Comparison of ENCODE assay signal across 10 mouse cellular contexts in genomic region chr10:80321014-80321669, GRCm38 (mm10). TPM values are rescaled to one million over a fixed set of nuclear protein-coding genes. Genes with fewer than 3 reads are reported as not detected.
A peak's percentile ranks its signal among the peaks of the same experiment; 100 is the strongest.
DNase-seq lines count a peak whose midpoint lies in the region; ATAC-seq and TF ChIP-seq lines count a peak whose summit lies in the region.
"Had no signal": no experiment of that assay in that cellular context is flagged by ENCODE, and none has a peak within 500 bp of the region (broad histone marks: within the 10 kb centered on the region; RNA-seq: fewer than 3 reads in every experiment).

No protein-coding gene starts in this region.

- 0 out of 2 replicates have a peak overlapping the region, but pooled peaks have one; percentile 19 for H3K27ac ChIP-seq in hindbrain, embryonic 10.5 days
- H3K27ac ChIP-seq in hindbrain, embryonic 14.5 days = no peak overlapping the region
- peak overlapping the region; percentile 19; the same call in 1 of the 2 replicates for H3K27ac ChIP-seq in limb, embryonic 10.5 days

- no peak for DNase-seq in hindbrain, embryonic 10.5 days (ENCODE audit: low spot score)
- no peak for DNase-seq in hindbrain, embryonic 14.5 days (ENCODE audit: low spot score)
- DNase-seq in A20 (ENCODE audit: low read depth, low spot score) = peak; percentile 60
- DNase-seq in limb, embryonic 10.5 days (ENCODE audit: low spot score) = no peak
- no peak for DNase-seq in B cell, adult 2 months
- no peak for DNase-seq in left cerebral cortex, postnatal 14 days (ENCODE audit: low spot score in 2 of 2)
- DNase-seq in lung, adult 18-20 months = no peak

- H3K4me1 ChIP-seq in hindbrain, embryonic 10.5 days (replicated peaks) = peaks cover 69% of the 10 kb centered on the region
- H3K4me1 ChIP-seq in hindbrain, embryonic 14.5 days (replicated peaks; ENCODE audit: control insufficient read depth, insufficient read depth, low read length) = peaks cover 15% of the 10 kb centered on the region
- peaks cover 84% of the 10 kb centered on the region for H3K4me1 ChIP-seq in E14TG2a.4 (replicated peaks; ENCODE audit: low read depth, low read length)
- H3K4me1 ChIP-seq in limb, embryonic 10.5 days = peaks cover 62% of the 10 kb centered on the region

- WGBS in hindbrain, embryonic 10.5 days = 79% methylated on average over 6 of the region's 6 CpGs
- 76% methylated on average over 6 of the region's 6 CpGs for whole genome bisulfite sequencing in hindbrain, embryonic 14.5 days
- WGBS in limb, embryonic 10.5 days = 73% methylated on average over 6 of the region's 6 CpGs

- H3K9ac ChIP-seq in hindbrain, embryonic 14.5 days = no peak overlapping the region

- ATAC-seq in hindbrain, embryonic 14.5 days (ENCODE audit: low FRiP score) = no peak
- ATAC-seq: Patski had no signal

- no peak for TF ChIP-seq CTCF in E14TG2a.4 (conservative IDR thresholded peaks at IDR 0.05; ENCODE audit: low read length)

- no peaks in the 10 kb centered on the region for H3K9me3 ChIP-seq in hindbrain, embryonic 10.5 days
- no peaks in the 10 kb centered on the region for H3K9me3 ChIP-seq in hindbrain, embryonic 14.5 days (ENCODE audit: control insufficient read depth, low read length)
- no peaks in the 10 kb centered on the region for H3K9me3 ChIP-seq in E14TG2a.4 (ENCODE audit: low read length)
- no peaks in the 10 kb centered on the region for H3K9me3 ChIP-seq in limb, embryonic 10.5 days (replicated peaks)
- H3K9me3 ChIP-seq: limb, embryonic 15.5 days had no signal

- intact Hi-C loops in left cerebral cortex, postnatal 14 days (cut with DNase I) = no loop called here

- H3K27me3 ChIP-seq in hindbrain, embryonic 10.5 days (ENCODE audit: insufficient read depth, poor library complexity, severe bottlenecking) = peaks cover 62% of the 10 kb centered on the region
- peaks cover 6% of the 10 kb centered on the region; the same call in 1 of the 2 replicates for H3K27me3 ChIP-seq in hindbrain, embryonic 14.5 days (ENCODE audit: control insufficient read depth, insufficient read depth, low read length)
- peaks cover 41% of the 10 kb centered on the region for H3K27me3 ChIP-seq in E14TG2a.4 (ENCODE audit: insufficient read depth, low read length)
- peaks cover 60% of the 10 kb centered on the region for H3K27me3 ChIP-seq in limb, embryonic 10.5 days (ENCODE audit: low read depth, poor library complexity, severe bottlenecking)
- H3K27me3 ChIP-seq: Patski had no signal

- H3K36me3 ChIP-seq in hindbrain, embryonic 10.5 days = peaks cover 32% of the 10 kb centered on the region
- peaks cover 29% of the 10 kb centered on the region for H3K36me3 ChIP-seq in hindbrain, embryonic 14.5 days (replicated peaks; ENCODE audit: control insufficient read depth, insufficient read depth)
- H3K36me3 ChIP-seq in E14TG2a.4 (ENCODE audit: insufficient read depth, low read length) = peaks cover 25% of the 10 kb centered on the region
- H3K36me3 ChIP-seq in limb, embryonic 10.5 days = peaks cover 22% of the 10 kb centered on the region

- H3K4me3 ChIP-seq in hindbrain, embryonic 10.5 days = peak overlapping the region; percentile 73; the same call in 1 of the 2 replicates
- H3K4me3 ChIP-seq in hindbrain, embryonic 14.5 days (replicated peaks; ENCODE audit: low read length) = no peak overlapping the region
- H3K4me3 ChIP-seq in E14TG2a.4 (replicated peaks; ENCODE audit: low read length) = peak overlapping the region; percentile 96
- peak overlapping the region; percentile 69 for H3K4me3 ChIP-seq in limb, embryonic 10.5 days

- H3K4me2 ChIP-seq in hindbrain, embryonic 14.5 days (replicated peaks) = no peak overlapping the region

RNA-seq across cellular contexts. Expression of gene 2310011J03Rik, which starts 0.8 kb away (rescaled TPM):
- polyA plus RNA-seq in hindbrain, embryonic 10.5 days (2016; fragmentation: Nextera tagmentation; extraction: Ambion mirVana) = 55.6 and 60.9 TPM in 2 replicates
- 23.3 and 24.5 TPM in 2 replicates for polyA plus RNA-seq in hindbrain, embryonic 14.5 days (2014; fragmentation: Nextera tagmentation; extraction: Ambion mirVana)
- 58.2 and 60.9 TPM in 2 replicates for polyA plus RNA-seq in limb, embryonic 10.5 days (2016; fragmentation: Nextera tagmentation; extraction: Ambion mirVana)
- 10 to 100 TPM; 21.2 to 25.5 TPM for total RNA-seq in left cerebral cortex, postnatal 14 days (2021)

RNA-seq across cellular contexts. Expression of gene Pcsk4, which starts 8.2 kb away (rescaled TPM):
- polyA plus RNA-seq in hindbrain, embryonic 10.5 days (2016; fragmentation: Nextera tagmentation; extraction: Ambion mirVana) = 3.3 and 3.9 TPM in 2 replicates
- polyA plus RNA-seq in hindbrain, embryonic 14.5 days (2014; fragmentation: Nextera tagmentation; extraction: Ambion mirVana) = 4.4 and 4.7 TPM in 2 replicates
- polyA plus RNA-seq in limb, embryonic 10.5 days (2016; fragmentation: Nextera tagmentation; extraction: Ambion mirVana) = 6.1 and 6.3 TPM in 2 replicates
- 1 to 10 TPM; 4.9 to 5.7 TPM for total RNA-seq in left cerebral cortex, postnatal 14 days (2021)

RNA-seq across cellular contexts. Expression of gene Reep6, which starts 8.6 kb away (rescaled TPM):
- polyA plus RNA-seq in hindbrain, embryonic 10.5 days (2016; fragmentation: Nextera tagmentation; extraction: Ambion mirVana) = 7.2 and 11.2 TPM in 2 replicates
- 5.3 and 5.8 TPM in 2 replicates for polyA plus RNA-seq in hindbrain, embryonic 14.5 days (2014; fragmentation: Nextera tagmentation; extraction: Ambion mirVana)
- 5.4 and 6.6 TPM in 2 replicates for polyA plus RNA-seq in limb, embryonic 10.5 days (2016; fragmentation: Nextera tagmentation; extraction: Ambion mirVana)
- 10 to 100 TPM in 1 of 2 experiments, 1 to 10 TPM in 1; 8.6 to 10.1 TPM for total RNA-seq in left cerebral cortex, postnatal 14 days (2021)

RNA-seq across cellular contexts. Expression of gene Apc2, which starts 25.4 kb away (rescaled TPM):
- 30.4 and 86.1 TPM in 2 replicates for polyA plus RNA-seq in hindbrain, embryonic 10.5 days (2016; fragmentation: Nextera tagmentation; extraction: Ambion mirVana)
- 200 and 216 TPM in 2 replicates for polyA plus RNA-seq in hindbrain, embryonic 14.5 days (2014; fragmentation: Nextera tagmentation; extraction: Ambion mirVana)
- polyA plus RNA-seq in limb, embryonic 10.5 days (2016; fragmentation: Nextera tagmentation; extraction: Ambion mirVana) = 0.90 and 2.9 TPM in 2 replicates
- 100 to 1,000 TPM; 131 to 139 TPM for total RNA-seq in left cerebral cortex, postnatal 14 days (2021)

RNA-seq across cellular contexts. Expression of gene Adamtsl5, which starts 27.1 kb away (rescaled TPM):
- polyA plus RNA-seq in hindbrain, embryonic 10.5 days (2016; fragmentation: Nextera tagmentation; extraction: Ambion mirVana) = 0.45 and 1.3 TPM in 2 replicates
- polyA plus RNA-seq in hindbrain, embryonic 14.5 days (2014; fragmentation: Nextera tagmentation; extraction: Ambion mirVana) = 0.84 and 0.90 TPM in 2 replicates
- polyA plus RNA-seq in limb, embryonic 10.5 days (2016; fragmentation: Nextera tagmentation; extraction: Ambion mirVana) = 0.39 and 0.48 TPM in 2 replicates
- total RNA-seq in left cerebral cortex, postnatal 14 days (2021) = 1 to 10 TPM; 2.0 to 4.2 TPM
